Mouse (Mus musculus) erythroblast, embryonic 14.5 days (primary cell): ENCODE data around the gene Gja5.

Source experiments
- GATA1 ChIP-seq: IDR thresholded peaks from 2 replicates; pipeline ENCODE4 v1.6.1; 2012; ENCODE audit warnings: low read length, inconsistent platforms, mixed read lengths
- TAL1 ChIP-seq: IDR thresholded peaks from 3 replicates; pipeline ENCODE4 v1.6.1; 2012; ENCODE audit warnings: low read length, inconsistent platforms, mixed read lengths

GRCm38 (mm10) chr3:96938738-96939137 is 34.2 kb downstream of the Gja5 start:
- TF ChIP-seq GATA1 (no peak), TAL1 (no peak)
